Mouse (Mus musculus) embryo, embryonic 10.5 days (tissue): ENCODE measurements at regions not wholly inside any gene's neighbourhood (a gene's known extent, or its start where the extent isn't known, plus 50 kb on each side); places are given as distances from the start of the nearest gene placed in this dataset.
A peak's percentile ranks its signal among the peaks of the same experiment; 100 is the strongest.

Experiments used
- DNase-seq: peaks from one replicate; pipeline ENCODE4 v3.0.0-alpha.2; 2015; ENCODE audit warnings: low spot score

GRCm38 (mm10) chr5:106191141-106191540, 266.8 kb downstream of the Barhl2 start:
- no peak for DNase-seq

- DNase-seq, result no peak
Measured at GRCm38 (mm10) chr5:106181726-106182125, 276.2 kb downstream of the Barhl2 start.

GRCm38 (mm10) chr5:106172162-106172561, 285.8 kb downstream of the Barhl2 start:
- DNase-seq, result peak; percentile 49

GRCm38 (mm10) chr5:106170405-106170804, 287.6 kb downstream of the Barhl2 start:
- no peak for DNase-seq

GRCm38 (mm10) chr5:106167556-106167955, 290.4 kb downstream of the Barhl2 start:
- no peak for DNase-seq

GRCm38 (mm10) chr5:106166266-106166665, 289.9 kb downstream of the Zfp326 start:
- no peak for DNase-seq

- DNase-seq, result no peak
Measured at GRCm38 (mm10) chr5:106164190-106164589, 287.8 kb downstream of the Zfp326 start.

- no peak for DNase-seq
Measured at GRCm38 (mm10) chr5:106162981-106163653, 286.8 kb downstream of the Zfp326 start.

- no peak for DNase-seq
Measured at GRCm38 (mm10) chr5:106139109-106139508, 262.7 kb downstream of the Zfp326 start.

- no peak for DNase-seq
Measured at GRCm38 (mm10) chr5:106122928-106123327, 246.6 kb downstream of the Zfp326 start.

- DNase-seq, result no peak
Measured at GRCm38 (mm10) chr5:106119584-106119983, 243.2 kb downstream of the Zfp326 start.

- no peak for DNase-seq
Measured at GRCm38 (mm10) chr5:106113186-106113585, 236.8 kb downstream of the Zfp326 start.

- no peak for DNase-seq
Measured at GRCm38 (mm10) chr5:106108474-106108971, 232.2 kb downstream of the Zfp326 start.

- DNase-seq, result no peak
Measured at GRCm38 (mm10) chr5:106102255-106102654, 225.9 kb downstream of the Zfp326 start.

GRCm38 (mm10) chr5:106098887-106099286, 222.5 kb downstream of the Zfp326 start:
- DNase-seq, result no peak

GRCm38 (mm10) chr5:106089332-106089731, 213.0 kb downstream of the Zfp326 start:
- no peak for DNase-seq

- no peak for DNase-seq
Measured at GRCm38 (mm10) chr5:106088478-106089185, 212.3 kb downstream of the Zfp326 start.

GRCm38 (mm10) chr5:106083786-106084185, 207.4 kb downstream of the Zfp326 start:
- DNase-seq, result no peak

GRCm38 (mm10) chr5:106082891-106083290, 206.5 kb downstream of the Zfp326 start:
- no peak for DNase-seq

- DNase-seq, result no peak
Measured at GRCm38 (mm10) chr5:106067124-106067551, 190.8 kb downstream of the Zfp326 start.

- no peak for DNase-seq
Measured at GRCm38 (mm10) chr5:106066706-106067105, 190.3 kb downstream of the Zfp326 start.

- DNase-seq, result no peak
Measured at GRCm38 (mm10) chr5:106064366-106064765, 188.0 kb downstream of the Zfp326 start.

- no peak for DNase-seq
Measured at GRCm38 (mm10) chr5:106062926-106063325, 186.6 kb downstream of the Zfp326 start.
